Mouse (Mus musculus) brain, embryonic 14.5 days (tissue): ENCODE measurements around the gene Fat1. TPM values are rescaled to one million over a fixed set of nuclear protein-coding genes. Genes with fewer than 3 reads are reported as not detected.
"Not testable (repeated sequence)": the region's sequence is repeated elsewhere in the genome, so short reads cannot be mapped to it uniquely, and the experiment has no call there.

Experiments used
- DNase-seq: peaks from one replicate; pipeline ENCODE4 v3.0.0-alpha.2; 2011; ENCODE audit warnings: low read depth
- CTCF ChIP-seq: fragments of 200-500 bp; IDR thresholded peaks from 2 replicates; pipeline ENCODE4 v1.5.1; 2012; ENCODE audit warnings: inconsistent platforms, mild to moderate bottlenecking, moderate library complexity, borderline replicate concordance; ENCODE audit not compliant: insufficient read depth, insufficient read length; ENCODE audit errors: extremely low read depth
- POLR2A ChIP-seq: fragments of 200-500 bp; IDR thresholded peaks from 2 replicates; pipeline ENCODE4 v1.6.1; 2012; ENCODE audit warnings: mild to moderate bottlenecking, inconsistent platforms, borderline replicate concordance; ENCODE audit not compliant: poor library complexity, insufficient read depth, insufficient read length, severe bottlenecking; ENCODE audit errors: extremely low read depth
- polyA plus RNA-seq: library from polyadenylated mRNA; depleted of rRNA; stranded (reverse); fragments of >200 nt; gene quantifications from 2 replicates; pipeline ENCODE4 v1.2.3, GENCODE M21; 2012

Fat1 gene
- polyA plus RNA-seq, 1 experiment = 59.0 TPM

- DNase-seq = no peak
- TF ChIP-seq POLR2A (no peak), CTCF (no peak)
These were observed 92.8 kb downstream of the Fat1 start for GRCm38 (mm10) chr8:45028081-45028497.

- TF ChIP-seq POLR2A (no peak), CTCF (no peak)
These were observed 103.1 kb downstream of the Fat1 start for GRCm38 (mm10) chr8:45038350-45038749.

GRCm38 (mm10) chr8:45044160-45044559 lies 108.9 kb downstream of the Fat1 start:
- no peak for DNase-seq
- TF ChIP-seq POLR2A (no peak), CTCF (no peak)

More at GRCm38 (mm10) chr8:45038350-45038749, 103.1 kb downstream of the Fat1 start:
- no peak for DNase-seq

GRCm38 (mm10) chr8:45050451-45050850 lies 115.2 kb downstream of the Fat1 start:
- no peak for DNase-seq
- TF ChIP-seq CTCF (no peak), POLR2A (no peak)

- no peak for DNase-seq
- no peak for TF ChIP-seq CTCF
- TF ChIP-seq POLR2A = no peak
These were observed 116.0 kb downstream of the Fat1 start for GRCm38 (mm10) chr8:45051236-45051635.

- DNase-seq = peak; percentile 32
These were observed 117.0 kb downstream of the Fat1 start for GRCm38 (mm10) chr8:45052205-45052604.

GRCm38 (mm10) chr8:45052618-45053017 lies 117.4 kb downstream of the Fat1 start:
- DNase-seq = no peak
- TF ChIP-seq POLR2A (no peak), CTCF (no peak)

More at GRCm38 (mm10) chr8:45052205-45052604, 117.0 kb downstream of the Fat1 start:
- TF ChIP-seq CTCF = peak; percentile 46; the same call in 1 of the 2 replicates
- no peak for TF ChIP-seq POLR2A

- DNase-seq = no peak
- TF ChIP-seq CTCF = no peak; the same call in 1 of the 2 replicates
- TF ChIP-seq POLR2A = no peak
These were observed 120.3 kb downstream of the Fat1 start for GRCm38 (mm10) chr8:45055500-45055899.

- TF ChIP-seq CTCF (peak; percentile 39; the same call in 1 of the 2 replicates), POLR2A (no peak)
- DNase-seq = no peak
These were observed 121.6 kb downstream of the Fat1 start for GRCm38 (mm10) chr8:45056810-45057209.

GRCm38 (mm10) chr8:45060083-45060482 lies 124.8 kb downstream of the Fat1 start:
- DNase-seq = no peak
- TF ChIP-seq POLR2A (no peak), CTCF (no peak)

- no peak for TF ChIP-seq POLR2A
- no peak for TF ChIP-seq CTCF
- no peak for DNase-seq
These were observed 127.1 kb downstream of the Fat1 start for GRCm38 (mm10) chr8:45062311-45062710.

GRCm38 (mm10) chr8:45062982-45063924 lies 128.0 kb downstream of the Fat1 start:
- TF ChIP-seq POLR2A = no peak
- no peak for TF ChIP-seq CTCF
- no peak for DNase-seq

GRCm38 (mm10) chr8:45064197-45064869 lies 129.1 kb downstream of the Fat1 start:
- peak; percentile 30 for DNase-seq
- TF ChIP-seq POLR2A = no peak
- no peak for TF ChIP-seq CTCF

GRCm38 (mm10) chr8:45065391-45065790 lies 130.1 kb downstream of the Fat1 start:
- DNase-seq = not testable (repeated sequence)

- DNase-seq = peak; percentile 91
- TF ChIP-seq POLR2A (no peak), CTCF (peak; percentile 98)
These were observed 133.6 kb downstream of the Fat1 start, which contains the start of gene Mtnr1a for GRCm38 (mm10) chr8:45068759-45069386. Mtnr1a (plus strand) TSS chr8:45069137.
